Mouse (Mus musculus): Measurements from ENCODE around the gene Sphk1. TPM values are rescaled to one million over a fixed set of nuclear protein-coding genes. Genes with fewer than 3 reads are reported as not detected.

The Sphk1 gene
- total RNA-seq, 2 experiments from 2014 or later, result 34.0 to 65.2 TPM

- peak; percentile 60 for ATAC-seq (replicated peaks; ENCODE audit: low FRiP score, poor library complexity, severe bottlenecking)
These were observed 2.8 kb downstream of the Sphk1 start for GRCm38 (mm10) chr11:116533341-116534153.

DNA sequence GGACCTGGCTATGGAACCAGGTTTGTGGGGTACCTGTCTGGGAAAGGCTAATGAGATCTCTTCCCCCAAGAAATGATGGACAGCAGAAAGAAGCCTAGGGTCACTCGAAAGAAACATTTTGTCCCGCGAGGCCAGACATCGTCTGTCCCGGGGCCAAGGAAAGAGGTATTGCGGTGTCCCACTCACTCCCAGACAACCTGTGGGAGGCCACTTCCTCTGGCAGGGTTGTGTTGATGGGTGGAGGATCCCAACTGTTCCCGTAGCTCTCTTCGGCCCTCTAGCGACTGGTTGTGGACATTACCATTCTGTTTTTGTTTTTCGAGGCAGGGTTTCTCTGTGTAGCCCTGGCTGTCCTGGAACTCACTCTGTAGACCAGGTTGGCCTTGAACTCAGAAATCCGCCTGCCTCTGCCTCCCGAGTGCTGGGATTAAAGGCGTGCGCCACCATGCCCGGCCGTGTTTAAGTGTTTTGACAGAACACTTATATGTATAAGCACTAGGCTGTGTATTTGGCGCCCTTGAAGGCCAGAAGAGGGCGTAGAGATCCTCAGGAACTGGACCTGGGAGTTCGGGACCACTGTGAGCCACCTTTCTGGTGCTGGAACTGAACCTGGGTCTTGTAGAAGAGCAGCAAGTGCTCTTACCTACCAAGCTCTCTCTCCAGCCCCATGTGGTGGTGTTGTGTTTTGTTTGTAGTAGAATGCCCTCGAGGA is 3.6 kb downstream of the Sphk1 start:
- ATAC-seq (replicated peaks; ENCODE audit: low FRiP score, poor library complexity, severe bottlenecking), result peak; percentile 61

GRCm38 (mm10) chr11:116536685-116537084 is 6.0 kb downstream of the Sphk1 start:
- ATAC-seq (replicated peaks; ENCODE audit: low FRiP score, poor library complexity, severe bottlenecking), result peak; percentile 15; the same call in 1 of the 2 replicates

DNA sequence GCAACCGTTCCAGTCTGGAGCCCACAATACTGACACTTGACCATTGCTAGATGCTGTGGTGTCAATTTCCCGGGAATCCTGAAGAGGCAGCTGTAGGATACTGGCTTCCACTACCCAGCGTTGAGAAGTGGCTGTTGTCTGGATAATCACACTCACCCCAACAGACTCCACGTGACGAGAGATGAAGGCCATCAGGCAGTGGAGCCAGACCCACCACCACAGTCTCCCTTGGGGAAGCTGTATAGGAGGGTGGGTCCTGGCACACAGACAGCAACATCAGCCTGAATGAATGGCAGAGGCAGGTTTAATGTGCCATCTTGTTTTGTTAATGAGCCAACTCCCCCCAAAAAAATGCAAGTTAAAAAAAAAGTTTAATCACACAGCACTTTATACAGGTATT is 6.7 kb downstream of the Sphk1 start:
- no peak for ATAC-seq (replicated peaks; ENCODE audit: low FRiP score, poor library complexity, severe bottlenecking)

- peak; percentile 21 for ATAC-seq (replicated peaks; ENCODE audit: low FRiP score, poor library complexity, severe bottlenecking)
These were observed 7.5 kb downstream of the Sphk1 start for GRCm38 (mm10) chr11:116538142-116538735.

- ATAC-seq (replicated peaks; ENCODE audit: low FRiP score, poor library complexity, severe bottlenecking), result no peak
These were observed 10.5 kb downstream of the Sphk1 start for GRCm38 (mm10) chr11:116541183-116541582.

- peak; percentile 74 for ATAC-seq (replicated peaks; ENCODE audit: low FRiP score, poor library complexity, severe bottlenecking)
These were observed 12.4 kb downstream of the Sphk1 start for GRCm38 (mm10) chr11:116543110-116543509.

GRCm38 (mm10) chr11:116547296-116548060 is 16.8 kb downstream of the Sphk1 start:
- ATAC-seq (replicated peaks; ENCODE audit: low FRiP score, poor library complexity, severe bottlenecking), result no peak

DNA sequence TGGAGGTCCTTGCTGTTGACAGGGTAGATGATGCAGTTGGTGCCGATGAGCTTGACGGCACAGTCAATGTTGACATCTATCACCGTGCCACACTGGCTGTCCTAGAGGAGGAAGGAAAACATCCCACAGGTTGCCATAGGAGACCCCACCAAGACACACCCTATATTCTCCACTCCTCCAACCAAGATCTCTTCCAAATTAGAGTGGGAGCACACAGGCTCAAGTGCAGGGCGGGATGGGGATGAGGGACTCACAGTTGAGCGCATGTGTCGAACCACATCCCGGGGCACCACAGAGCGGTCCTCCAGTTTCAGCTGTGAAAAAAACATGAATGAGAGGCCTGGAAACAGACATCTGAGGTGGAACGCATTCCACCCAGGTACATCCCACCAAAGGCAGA is 18.1 kb downstream of the Sphk1 start:
- no peak for ATAC-seq (replicated peaks; ENCODE audit: low FRiP score, poor library complexity, severe bottlenecking)

- ATAC-seq (replicated peaks; ENCODE audit: low FRiP score, poor library complexity, severe bottlenecking), result peak; percentile 83
These were observed 18.7 kb downstream of the Sphk1 start for GRCm38 (mm10) chr11:116549273-116550038.

- ATAC-seq (replicated peaks; ENCODE audit: low FRiP score, poor library complexity, severe bottlenecking), result no peak
These were observed 20.0 kb downstream of the Sphk1 start for GRCm38 (mm10) chr11:116550748-116551147.

GRCm38 (mm10) chr11:116552194-116552593 is 21.5 kb downstream of the Sphk1 start:
- no peak for ATAC-seq (replicated peaks; ENCODE audit: low FRiP score, poor library complexity, severe bottlenecking)

- ATAC-seq (replicated peaks; ENCODE audit: low FRiP score, poor library complexity, severe bottlenecking), result peak; percentile 50; the same call in 1 of the 2 replicates
These were observed 23.6 kb downstream of the Sphk1 start for GRCm38 (mm10) chr11:116554171-116554878.

DNA sequence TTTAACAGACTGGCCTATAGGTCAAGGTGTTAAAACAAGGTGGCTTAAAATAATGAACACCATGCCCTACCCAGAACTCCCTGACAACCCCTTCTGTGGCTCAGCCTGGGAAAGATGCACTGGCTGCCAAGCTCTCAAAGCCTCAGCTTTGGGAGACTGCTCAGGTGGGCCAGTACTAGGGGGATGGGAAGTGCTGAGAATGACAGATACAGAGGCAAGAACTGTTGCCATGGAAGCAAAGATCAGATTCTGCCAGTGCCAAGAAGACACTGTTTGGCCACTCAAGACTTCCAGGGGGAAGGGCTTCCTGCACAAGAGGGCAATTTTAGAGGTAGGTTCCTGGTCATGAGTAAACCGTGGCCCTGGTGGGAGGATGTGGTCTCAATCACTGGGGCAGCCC is 24.8 kb downstream of the Sphk1 start:
- ATAC-seq (replicated peaks; ENCODE audit: low FRiP score, poor library complexity, severe bottlenecking), result no peak

- no peak for ATAC-seq (replicated peaks; ENCODE audit: low FRiP score, poor library complexity, severe bottlenecking)
These were observed 25.6 kb downstream of the Sphk1 start for GRCm38 (mm10) chr11:116556308-116556707.

DNA sequence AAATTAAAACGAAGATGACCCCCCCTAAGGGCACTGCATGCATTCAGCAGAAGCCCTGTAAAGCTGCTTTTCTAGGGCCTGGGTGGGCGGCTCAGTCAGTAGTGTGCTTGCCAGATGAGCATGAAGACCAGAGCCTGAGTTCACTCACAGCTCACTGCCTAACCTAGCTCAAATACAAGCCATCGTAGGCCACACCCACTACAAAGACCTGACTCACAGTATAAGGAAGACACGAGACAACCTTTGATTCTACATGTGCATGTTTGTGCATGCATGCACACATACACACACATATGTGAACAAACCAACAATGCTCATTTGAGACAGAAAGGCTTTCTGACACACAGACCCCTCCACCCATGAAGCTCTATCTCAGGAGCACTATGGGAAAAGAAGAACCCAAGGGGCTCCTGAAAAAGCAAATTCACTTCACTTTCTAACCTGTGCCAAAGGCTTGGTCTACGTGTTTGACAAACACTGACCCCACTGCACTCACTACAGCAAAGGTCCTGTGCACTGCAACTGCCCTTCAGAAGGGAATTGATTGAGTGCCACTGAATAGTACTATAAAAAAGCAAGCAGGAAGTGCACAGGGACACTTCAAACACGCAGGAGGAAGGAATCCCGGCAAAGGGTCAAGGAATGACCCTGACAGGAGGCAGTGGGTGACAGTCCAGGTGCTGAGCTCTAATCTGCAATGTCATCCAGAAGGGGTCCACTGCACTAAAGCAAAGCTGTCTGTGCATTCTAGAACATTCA is 34.7 kb downstream of the Sphk1 start:
- ATAC-seq (replicated peaks; ENCODE audit: low FRiP score, poor library complexity, severe bottlenecking), result no peak

DNA sequence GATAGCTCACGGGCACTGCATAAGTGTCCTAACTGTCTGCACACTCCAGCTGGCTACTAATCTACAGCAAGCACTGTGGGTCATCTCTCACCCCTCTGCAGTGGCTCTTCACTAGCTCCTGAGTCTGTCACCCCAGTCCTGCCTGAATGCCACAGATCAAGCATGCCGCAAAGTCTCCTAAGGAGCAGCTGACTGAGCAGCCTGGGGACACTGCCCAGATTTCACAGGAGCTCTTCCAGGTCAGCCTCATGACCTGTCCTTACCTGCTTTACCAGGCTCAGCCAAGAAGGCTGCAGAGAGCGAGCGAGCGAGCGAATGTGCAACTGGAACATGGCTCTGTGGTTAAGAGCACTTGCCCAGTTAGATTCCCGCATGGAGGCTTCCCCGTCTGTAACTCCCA is 36.8 kb downstream of the Sphk1 start:
- ATAC-seq (replicated peaks; ENCODE audit: low FRiP score, poor library complexity, severe bottlenecking), result no peak

DNA sequence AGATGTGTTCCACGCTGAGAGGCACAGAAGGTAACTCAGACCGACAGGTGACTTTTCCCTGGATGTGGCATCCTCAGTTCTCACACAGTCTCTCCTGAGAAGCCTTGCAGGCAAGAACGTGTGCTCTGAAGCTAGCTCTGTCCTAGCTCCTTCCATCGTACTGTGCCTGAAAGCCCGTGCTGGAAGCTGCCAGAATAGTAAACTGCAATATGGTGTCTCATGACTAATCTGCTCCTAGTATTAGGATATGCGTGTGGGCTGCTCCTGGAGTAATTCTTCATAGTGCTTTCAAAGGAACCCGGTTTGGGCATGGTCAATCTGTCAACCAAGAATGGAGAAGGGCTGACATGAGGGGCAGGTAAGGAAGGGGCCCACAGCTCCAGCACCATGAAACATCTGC is 40.1 kb downstream of the Sphk1 start:
- no peak for ATAC-seq (replicated peaks; ENCODE audit: low FRiP score, poor library complexity, severe bottlenecking)
